Mouse (Mus musculus): ENCODE data around the gene Cers5. TPM values are rescaled to one million over a fixed set of nuclear protein-coding genes. Genes with fewer than 3 reads are reported as not detected.
"Not testable (repeated sequence)": the region's sequence is repeated elsewhere in the genome, so short reads cannot be mapped to it uniquely, and the experiment has no call there.

Cers5 gene
- polyA plus RNA-seq, 1 experiment from 2014 or later, result 62.6 TPM

DNA sequence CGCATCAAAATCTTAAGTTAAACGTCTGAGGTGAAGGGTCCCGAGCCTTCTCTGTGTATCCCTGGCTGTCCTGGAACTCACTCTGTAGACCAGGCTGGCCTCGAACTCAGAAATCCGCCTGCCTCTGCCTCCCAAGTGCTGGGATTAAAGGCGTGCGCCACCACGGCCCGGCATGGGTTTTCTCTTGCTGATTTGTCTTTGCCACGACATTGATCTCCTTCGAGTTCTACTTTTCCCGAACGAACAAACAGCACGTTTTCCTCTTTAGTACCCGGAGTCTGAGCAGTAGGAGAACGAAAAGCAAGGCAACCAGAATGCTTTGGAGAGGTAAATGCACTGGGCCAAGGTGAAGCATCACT, 71.1 kb downstream of the Cers5 start:
- peak overlapping the region; percentile 93 for H3K4me2 ChIP-seq
- peaks cover 30% of the 10 kb centered on the region for H3K4me1 ChIP-seq
- H3K4me3 ChIP-seq, result peak overlapping the region; percentile 84
- H3K9ac ChIP-seq, result peak overlapping the region; percentile 97
- 49% methylated on average over 16 of the region's 16 CpGs for WGBS
- H3K27ac ChIP-seq, result peak overlapping the region; percentile 96
- H3K27me3 ChIP-seq, result peaks cover 19% of the 10 kb centered on the region; the same call in 1 of the 2 replicates
- H3K9me3 ChIP-seq (replicated peaks); ATAC-seq: not testable (repeated sequence)
- H3K36me3 ChIP-seq (ENCODE audit: poor library complexity, severe bottlenecking), result peaks cover 48% of the 10 kb centered on the region

DNA sequence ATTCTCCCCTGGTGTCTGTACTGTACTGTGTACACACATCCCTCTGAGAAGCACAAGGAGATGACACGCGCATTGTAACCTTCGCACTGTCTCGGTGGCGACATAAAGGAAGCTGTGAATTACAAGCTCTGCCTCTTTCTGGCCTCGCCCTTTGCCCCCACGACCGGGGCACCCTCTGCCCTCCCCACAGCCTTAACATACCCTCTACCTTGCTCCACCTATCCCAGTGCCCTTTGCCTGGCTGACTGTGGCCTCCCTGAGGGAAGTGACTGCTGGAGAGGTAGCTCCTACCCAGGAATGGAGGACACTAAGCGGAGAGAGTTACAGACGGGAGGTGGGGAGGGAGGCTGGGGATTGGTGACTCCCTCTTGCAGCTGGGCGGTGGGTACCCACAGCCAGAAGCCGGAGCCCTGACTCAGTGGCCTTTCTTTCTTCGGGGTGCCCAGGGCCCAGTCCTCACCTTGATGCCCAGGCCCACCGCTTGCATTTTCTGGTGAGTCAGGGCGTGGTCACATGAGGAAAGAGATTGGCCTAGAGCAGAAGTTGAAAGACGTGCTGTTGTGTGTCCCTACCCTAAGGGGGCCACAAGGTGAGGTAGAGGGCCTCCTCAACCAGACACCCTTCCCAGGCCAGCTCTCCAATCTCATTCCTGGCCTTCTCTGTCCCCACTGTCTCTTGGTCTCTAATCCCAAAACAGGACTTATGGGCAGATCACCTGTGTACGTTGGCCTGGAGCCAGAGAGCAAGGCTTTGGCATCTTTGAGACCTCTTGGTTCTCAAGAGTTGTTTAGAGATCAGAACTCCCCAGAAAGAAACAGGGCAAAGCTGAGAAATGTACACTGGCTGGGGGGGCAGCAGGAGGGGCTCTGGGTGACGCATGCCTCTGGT, 72.2 kb downstream of the Cers5 start:
- no peak overlapping the region for H3K9ac ChIP-seq
- no peak overlapping the region for H3K4me2 ChIP-seq
- H3K27ac ChIP-seq, result no peak overlapping the region
- 89% methylated on average over 18 of the region's 18 CpGs for WGBS
- peaks cover 30% of the 10 kb centered on the region for H3K4me1 ChIP-seq
- H3K27me3 ChIP-seq, result peaks cover 19% of the 10 kb centered on the region; the same call in 1 of the 2 replicates
- ATAC-seq, result no peak
- H3K36me3 ChIP-seq (ENCODE audit: poor library complexity, severe bottlenecking), result peaks cover 41% of the 10 kb centered on the region
- no peak overlapping the region for H3K4me3 ChIP-seq
- no peaks in the 10 kb centered on the region for H3K9me3 ChIP-seq (replicated peaks)

DNA sequence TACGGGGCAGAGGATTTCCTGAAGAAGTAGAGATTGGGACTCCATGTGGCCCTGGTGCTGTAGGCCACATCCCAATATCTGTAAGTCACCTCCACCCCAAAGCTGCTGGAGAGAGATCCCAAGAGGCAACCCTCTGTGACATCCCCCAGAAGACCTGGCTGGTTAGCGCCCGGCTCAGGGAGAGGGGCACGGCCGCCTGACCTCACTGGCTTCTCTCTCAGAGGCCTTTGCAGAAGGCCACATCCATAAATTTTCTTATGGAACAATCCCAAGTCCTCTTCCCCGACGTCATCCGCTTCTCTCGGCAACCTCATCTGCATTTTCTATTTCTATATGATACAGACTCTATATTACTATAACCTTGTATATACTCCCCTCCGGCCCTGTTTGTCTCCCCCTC, 73.0 kb downstream of the Cers5 start:
- Histone ChIP-seq H3K4me1 (peaks cover 32% of the 10 kb centered on the region), H3K4me2 (no peak overlapping the region), H3K36me3 (ENCODE audit: poor library complexity, severe bottlenecking) (peaks cover 38% of the 10 kb centered on the region), H3K9me3 (replicated peaks) (no peaks in the 10 kb centered on the region), H3K27me3 (peaks cover 19% of the 10 kb centered on the region; the same call in 1 of the 2 replicates), H3K4me3 (no peak overlapping the region), H3K27ac (no peak overlapping the region), H3K9ac (no peak overlapping the region)
- ATAC-seq, result no peak
- WGBS, result 87% methylated on average over 10 of the region's 10 CpGs

DNA sequence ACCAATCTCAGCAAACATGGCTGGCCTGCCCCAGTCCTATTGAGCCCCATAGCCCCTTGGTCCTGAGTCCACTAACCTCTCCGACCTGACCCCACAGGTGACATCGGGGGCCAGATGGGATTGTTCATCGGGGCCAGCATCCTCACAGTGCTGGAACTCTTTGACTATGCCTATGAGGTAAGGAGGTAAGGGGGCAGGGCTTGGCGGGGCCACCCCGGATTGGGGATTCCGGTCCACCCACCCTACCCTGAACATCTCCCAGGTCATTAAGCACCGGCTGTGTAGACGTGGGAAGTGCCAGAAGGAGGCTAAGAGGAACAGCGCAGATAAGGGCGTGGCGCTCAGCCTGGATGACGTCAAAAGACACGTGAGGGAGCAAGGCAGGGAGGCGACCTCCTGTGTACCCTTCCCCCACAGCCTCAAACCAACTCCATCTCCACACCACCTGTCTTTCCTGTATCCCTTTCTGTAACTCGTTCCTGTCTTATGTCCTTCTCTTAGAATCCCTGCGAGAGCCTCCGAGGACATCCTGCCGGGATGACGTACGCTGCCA, 74.1 kb downstream of the Cers5 start:
- WGBS, result 33% methylated on average over 20 of the region's 20 CpGs
- no peak for ATAC-seq
- Histone ChIP-seq H3K4me1 (peaks cover 25% of the 10 kb centered on the region), H3K9ac (peak overlapping the region; percentile 27; the same call in 1 of the 2 replicates), H3K27me3 (peaks cover 19% of the 10 kb centered on the region; the same call in 1 of the 2 replicates), H3K9me3 (replicated peaks) (no peaks in the 10 kb centered on the region), H3K4me2 (peak overlapping the region; percentile 20), H3K27ac (no peak overlapping the region), H3K4me3 (no peak overlapping the region), H3K36me3 (ENCODE audit: poor library complexity, severe bottlenecking) (peaks cover 26% of the 10 kb centered on the region; the same call in 1 of the 2 replicates)

DNA sequence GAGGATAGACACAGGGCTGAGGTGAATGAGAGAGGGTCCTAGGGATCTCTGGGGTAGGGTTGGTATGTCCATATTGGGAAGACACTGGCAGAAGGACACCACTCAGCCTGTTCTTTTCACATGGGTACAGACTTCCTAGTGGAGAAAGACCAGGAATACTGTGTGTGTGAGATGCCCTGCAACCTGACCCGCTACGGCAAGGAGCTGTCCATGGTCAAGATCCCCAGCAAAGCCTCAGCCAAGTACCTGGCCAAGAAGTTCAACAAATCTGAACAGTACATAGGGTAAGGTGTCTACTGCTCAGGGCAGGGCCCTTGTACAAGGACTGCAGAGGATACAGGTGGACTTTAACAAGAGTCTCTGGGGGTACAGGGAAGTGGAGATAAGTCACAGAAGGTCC, 75.4 kb downstream of the Cers5 start:
- Histone ChIP-seq H3K27ac (no peak overlapping the region), H3K4me1 (peaks cover 17% of the 10 kb centered on the region; the same call in 1 of the 2 replicates), H3K27me3 (peaks cover 19% of the 10 kb centered on the region; the same call in 1 of the 2 replicates), H3K36me3 (ENCODE audit: poor library complexity, severe bottlenecking) (peaks cover 25% of the 10 kb centered on the region; the same call in 1 of the 2 replicates), H3K9me3 (replicated peaks) (no peaks in the 10 kb centered on the region), H3K4me2 (no peak overlapping the region), H3K9ac (no peak overlapping the region), H3K4me3 (no peak overlapping the region)
- no peak for ATAC-seq
- 43% methylated on average over 2 of the region's 2 CpGs for WGBS

DNA sequence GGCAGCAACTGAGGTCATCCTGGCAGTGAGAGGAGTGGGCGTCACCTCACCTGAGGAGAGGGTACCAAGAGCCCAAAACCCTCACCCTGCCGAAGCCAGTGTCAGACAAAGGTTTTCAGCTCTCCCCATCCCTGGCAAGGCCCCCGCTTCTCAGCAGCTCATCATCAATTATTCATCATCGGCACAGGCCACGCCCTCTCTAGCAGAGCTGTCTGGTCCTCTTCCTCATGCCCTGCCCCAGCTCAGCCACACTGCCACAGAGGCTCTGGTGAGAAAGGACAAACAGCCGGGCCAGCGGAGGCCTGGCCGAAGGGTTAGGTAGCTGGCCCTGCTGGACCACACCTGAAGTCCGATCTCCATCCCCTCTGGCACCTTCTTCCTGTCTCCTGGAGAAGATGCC, 80.7 kb downstream of the Cers5 start:
- Histone ChIP-seq H3K27me3 (peaks cover 3% of the 10 kb centered on the region; the same call in 1 of the 2 replicates), H3K9me3 (replicated peaks) (no peaks in the 10 kb centered on the region), H3K36me3 (ENCODE audit: poor library complexity, severe bottlenecking) (0 out of 2 replicates have a peak, but pooled peaks cover 8% of the 10 kb centered on the region), H3K4me3 (no peak overlapping the region), H3K27ac (no peak overlapping the region), H3K4me2 (0 out of 2 replicates have a peak overlapping the region, but pooled peaks have one; percentile 7), H3K9ac (peak overlapping the region; percentile 21; the same call in 1 of the 2 replicates), H3K4me1 (peaks cover 29% of the 10 kb centered on the region)
- WGBS, result 60% methylated on average over 9 of the region's 9 CpGs
- ATAC-seq, result peak; percentile 50; the same call in 1 of the 2 replicates

DNA sequence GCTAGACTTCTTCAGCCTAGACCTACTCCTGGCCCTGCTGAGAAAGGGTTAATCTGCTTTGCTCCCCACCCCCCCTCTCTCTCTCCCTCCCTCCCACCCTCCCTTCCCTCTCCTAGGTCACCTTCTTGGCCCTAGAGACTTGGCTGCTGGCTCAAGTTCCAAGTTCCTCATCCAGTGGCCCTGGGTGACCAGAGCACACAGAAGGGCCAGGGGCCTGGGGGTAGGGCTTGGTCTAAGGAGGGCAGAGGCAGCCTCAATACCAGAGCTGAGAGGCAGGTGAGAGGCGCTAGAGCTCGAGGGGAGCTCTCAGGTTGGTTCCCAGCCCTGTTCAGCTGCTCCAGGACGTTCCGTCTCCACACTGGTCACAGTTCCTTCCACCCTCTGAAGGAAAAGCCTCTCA, 81.8 kb downstream of the Cers5 start:
- 13% methylated on average over 4 of the region's 4 CpGs for WGBS
- Histone ChIP-seq H3K9ac (no peak overlapping the region), H3K4me3 (no peak overlapping the region), H3K9me3 (replicated peaks) (no peaks in the 10 kb centered on the region), H3K4me1 (peaks cover 29% of the 10 kb centered on the region), H3K4me2 (no peak overlapping the region), H3K27me3 (no peaks in the 10 kb centered on the region), H3K36me3 (ENCODE audit: poor library complexity, severe bottlenecking) (0 out of 2 replicates have a peak, but pooled peaks cover 5% of the 10 kb centered on the region), H3K27ac (no peak overlapping the region; the same call in 1 of the 2 replicates)
- ATAC-seq, result no peak

DNA sequence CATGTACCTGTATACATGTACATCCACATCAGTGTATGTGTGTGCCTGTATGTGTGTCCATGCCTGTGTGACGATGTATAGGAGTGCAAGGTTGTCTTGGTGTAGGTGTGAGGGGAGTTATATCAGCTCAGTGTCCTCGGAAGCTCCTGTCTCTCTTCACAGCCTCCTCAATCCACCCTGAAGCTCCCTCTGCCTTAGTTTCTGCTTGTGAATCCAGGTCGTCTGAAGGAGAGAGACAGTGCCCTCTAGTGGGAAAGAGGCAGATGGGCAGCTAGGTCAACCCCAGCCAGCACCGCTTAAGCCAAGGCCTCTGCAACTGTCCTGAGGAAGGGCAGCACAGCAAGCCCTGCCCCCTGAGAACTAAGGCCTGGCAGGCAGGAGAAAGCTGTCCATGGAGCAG, 84.0 kb downstream of the Cers5 start:
- no peak overlapping the region for H3K4me2 ChIP-seq
- H3K36me3 ChIP-seq (ENCODE audit: poor library complexity, severe bottlenecking), result 0 out of 2 replicates have a peak, but pooled peaks cover 9% of the 10 kb centered on the region
- no peaks in the 10 kb centered on the region for H3K9me3 ChIP-seq (replicated peaks)
- no peak overlapping the region for H3K9ac ChIP-seq
- H3K4me1 ChIP-seq, result peaks cover 19% of the 10 kb centered on the region
- WGBS, result 7% methylated on average over 4 of the region's 4 CpGs
- ATAC-seq, result peak; percentile 53; the same call in 1 of the 2 replicates
- H3K27ac ChIP-seq, result no peak overlapping the region
- H3K27me3 ChIP-seq, result no peaks in the 10 kb centered on the region
- H3K4me3 ChIP-seq, result no peak overlapping the region

Other genes starting within 250 kb of the Cers5 start
- gene Faim2, start 244.7 kb downstream of the Cers5 start, polyA plus RNA-seq (2015; fragmentation: Nextera tagmentation; extraction: Ambion mirVana), result 5.5 and 8.1 TPM in 2 replicates
- gene Aqp2, start 193.8 kb downstream of the Cers5 start, polyA plus RNA-seq (2015; fragmentation: Nextera tagmentation; extraction: Ambion mirVana), result not detected in 2 replicates
- gene Aqp5, start 182.1 kb downstream of the Cers5 start, polyA plus RNA-seq (2015; fragmentation: Nextera tagmentation; extraction: Ambion mirVana), result 0.14 and 0.25 TPM in 2 replicates
- gene Aqp6, start 171.5 kb downstream of the Cers5 start, polyA plus RNA-seq (2015; fragmentation: Nextera tagmentation; extraction: Ambion mirVana), result not detected in 2 replicates
- gene Racgap1, start 121.2 kb downstream of the Cers5 start, polyA plus RNA-seq (2015; fragmentation: Nextera tagmentation; extraction: Ambion mirVana), result 182 and 189 TPM in 2 replicates
- gene Asic1, start 102.5 kb downstream of the Cers5 start, polyA plus RNA-seq (2015; fragmentation: Nextera tagmentation; extraction: Ambion mirVana), result 15.1 and 17.0 TPM in 2 replicates
- gene Smarcd1, start 70.8 kb downstream of the Cers5 start, polyA plus RNA-seq (2015; fragmentation: Nextera tagmentation; extraction: Ambion mirVana), result 118 and 130 TPM in 2 replicates
- gene Gm17349, start 67.4 kb downstream of the Cers5 start, polyA plus RNA-seq (2015; fragmentation: Nextera tagmentation; extraction: Ambion mirVana), result not detected in 2 replicates
- gene Gpd1, start 55.4 kb downstream of the Cers5 start, polyA plus RNA-seq (2015; fragmentation: Nextera tagmentation; extraction: Ambion mirVana), result 1.2 and 1.3 TPM in 2 replicates
- 177 and 190 TPM in 2 replicates for gene Cox14, start 47.3 kb downstream of the Cers5 start, polyA plus RNA-seq (2015; fragmentation: Nextera tagmentation; extraction: Ambion mirVana)
- gene Lima1, start 102.6 kb upstream of the Cers5 start, polyA plus RNA-seq (2015; fragmentation: Nextera tagmentation; extraction: Ambion mirVana), result 33.5 and 37.5 TPM in 2 replicates
- not detected in 2 replicates for gene Fam186a, start 194.2 kb upstream of the Cers5 start, polyA plus RNA-seq (2015; fragmentation: Nextera tagmentation; extraction: Ambion mirVana)
- 29.2 and 30.9 TPM in 2 replicates for gene Larp4, start 197.2 kb upstream of the Cers5 start, polyA plus RNA-seq (2015; fragmentation: Nextera tagmentation; extraction: Ambion mirVana)